Mouse (Mus musculus) C2C12 (cell line): ENCODE data around the gene Mbd5.

Source experiments
- CEBPB ChIP-seq: IDR thresholded peaks from one replicate; pipeline ENCODE4 v1.6.1; 2011; ENCODE audit warnings: low read depth, mild to moderate bottlenecking, control low read depth, moderate library complexity
- CTCF ChIP-seq: IDR thresholded peaks from one replicate; pipeline ENCODE4 v1.5.1; 2011; ENCODE audit not compliant: control insufficient read depth, insufficient read depth, insufficient read length
- MAX ChIP-seq: IDR thresholded peaks from one replicate; pipeline ENCODE4 v1.6.1; 2011; ENCODE audit warnings: mild to moderate bottlenecking, control low read depth
- MYOD1 ChIP-seq: IDR thresholded peaks from one replicate; pipeline ENCODE4 v1.6.1; 2011; ENCODE audit warnings: low read depth; ENCODE audit not compliant: control insufficient read depth, insufficient read length
- USF1 ChIP-seq: IDR thresholded peaks from one replicate; pipeline ENCODE4 v1.6.1; 2011; ENCODE audit warnings: low read depth, mild to moderate bottlenecking, control low read depth, moderate library complexity

GRCm38 (mm10) chr2:49108906-49109305 lies 159.6 kb downstream of the Mbd5 start:
- TF ChIP-seq CTCF (no peak), USF1 (no peak), MAX (no peak), CEBPB (no peak), MYOD1 (no peak)
